Mouse (Mus musculus) mouse embryonic stem cell (cell line): ENCODE data around the gene 2310079G19Rik.

Experiments used
- in situ Hi-C, 2 experiments: fragments of 300-500 bp; cut with MboI; formaldehyde crosslinking; loops; 1 replicate in 1 of 2; 3 replicates in 1 of 2; pipeline ENCODE4 v1.14.3; 2019 to 2020; ENCODE audit warnings: low sequenced_read_pairs in 2 of 2, low pct_unique_long_range_greater_than_20kb in 1 of 2, mixed read lengths in 1 of 2; ENCODE audit not compliant: unreplicated experiment in 1 of 2

Gene 2310079G19Rik

DNA sequence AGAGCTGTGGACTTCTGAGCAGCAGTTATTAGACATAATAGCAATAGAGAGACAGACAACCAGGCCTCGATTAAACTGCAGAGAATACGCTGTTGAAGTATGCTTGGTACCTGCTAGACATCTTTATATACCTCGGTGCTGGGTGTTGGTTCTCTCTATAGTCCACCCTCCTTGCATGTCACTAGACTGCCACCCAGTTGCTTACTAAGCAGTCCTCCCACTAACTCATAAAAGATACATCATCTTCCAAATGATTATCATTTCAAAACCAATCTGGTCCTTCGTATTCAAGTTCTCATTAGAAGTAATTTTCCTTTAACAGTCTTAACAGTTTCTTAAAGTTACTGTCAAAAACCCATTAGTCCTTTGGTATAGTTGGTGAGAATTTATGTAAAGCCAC, at the start of gene 2310079G19Rik:
Gene 2310079G19Rik (minus strand): TSS at position 101 of the 400 bp plus-strand sequence.
- in situ Hi-C loops: no loop called here

DNA sequence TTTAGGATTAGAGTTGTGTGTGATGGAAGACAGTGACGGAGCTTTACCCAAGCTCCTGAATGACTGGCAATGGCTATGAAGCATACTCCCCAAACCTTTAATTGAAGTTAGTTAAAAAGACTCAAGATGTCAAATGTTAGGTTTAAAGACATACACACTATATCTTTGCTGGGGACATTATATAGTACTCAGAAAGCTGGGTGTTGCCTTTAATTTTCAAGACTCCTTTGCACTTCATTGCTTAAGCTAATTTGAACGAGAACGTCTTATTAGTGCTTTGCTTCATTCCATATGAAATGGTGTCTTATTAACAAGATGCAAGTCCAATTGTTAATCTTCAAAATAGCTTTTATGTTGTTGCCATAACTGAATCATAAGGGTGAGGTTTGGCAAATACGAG, 44.1 kb upstream of the 2310079G19Rik start, which contains the start of gene Krtap27-1:
Gene Krtap27-1 (minus strand): TSS at position 101 of the 400 bp plus-strand sequence.
- in situ Hi-C loops: no loop called here

DNA sequence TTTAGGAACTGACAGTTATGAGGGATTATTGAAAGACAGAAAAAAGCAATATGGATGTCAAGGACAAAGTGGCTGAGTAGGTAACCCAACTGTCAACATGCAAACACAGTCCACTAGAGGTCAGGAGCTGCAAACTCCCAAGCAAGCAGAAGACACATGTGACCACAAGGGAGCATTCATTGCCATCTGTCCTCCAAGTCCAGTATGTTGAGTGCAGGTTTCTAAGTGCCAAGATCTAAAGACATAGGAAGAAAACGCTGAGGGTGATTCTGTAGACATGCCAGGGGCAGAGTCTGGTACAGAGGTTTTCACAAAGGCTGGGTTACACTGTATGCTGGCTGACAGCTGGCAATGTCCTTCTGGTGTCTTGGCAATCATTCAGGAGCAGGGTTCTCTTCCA, 30.0 kb upstream of the 2310079G19Rik start:
- in situ Hi-C loops: no loop called here

- in situ Hi-C loops: no loop called here
Measured at GRCm38 (mm10) chr16:88651952-88652351, 24.5 kb upstream of the 2310079G19Rik start.

- in situ Hi-C loops: no loop called here
Measured at GRCm38 (mm10) chr16:88651082-88651481, 23.6 kb upstream of the 2310079G19Rik start.

- in situ Hi-C loops: no loop called here
Measured at GRCm38 (mm10) chr16:88647358-88647846, 19.9 kb upstream of the 2310079G19Rik start, which contains the start of gene Krtap26-1. Gene Krtap26-1 (minus strand): TSS chr16:88647796.

GRCm38 (mm10) chr16:88646366-88647111, 19.1 kb upstream of the 2310079G19Rik start:
- in situ Hi-C loops: no loop called here

- in situ Hi-C loops: no loop called here
Measured at GRCm38 (mm10) chr16:88640053-88640452, 12.6 kb upstream of the 2310079G19Rik start.

DNA sequence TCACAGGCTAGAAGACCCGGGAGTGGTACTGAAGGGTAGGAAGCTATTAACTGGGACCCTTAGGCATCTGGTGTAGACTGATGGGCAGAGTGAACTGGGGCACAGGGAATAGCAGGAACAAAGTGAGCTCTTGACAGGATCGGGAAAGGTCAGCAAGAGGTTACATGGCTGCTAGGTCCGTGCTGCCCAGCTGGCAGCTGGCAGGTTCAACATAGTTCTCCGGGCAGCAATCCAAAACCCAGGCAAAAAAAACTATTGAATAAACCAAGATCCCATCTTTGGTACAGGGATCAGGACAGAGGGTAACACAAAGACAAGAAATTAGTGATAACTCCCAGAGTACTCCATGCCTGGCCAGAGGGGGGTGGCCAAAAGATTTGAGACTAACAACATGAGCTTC, 7.7 kb upstream of the 2310079G19Rik start:
- in situ Hi-C loops: no loop called here

GRCm38 (mm10) chr16:88631474-88631873, 4.0 kb upstream of the 2310079G19Rik start:
- in situ Hi-C loops: no loop called here

DNA sequence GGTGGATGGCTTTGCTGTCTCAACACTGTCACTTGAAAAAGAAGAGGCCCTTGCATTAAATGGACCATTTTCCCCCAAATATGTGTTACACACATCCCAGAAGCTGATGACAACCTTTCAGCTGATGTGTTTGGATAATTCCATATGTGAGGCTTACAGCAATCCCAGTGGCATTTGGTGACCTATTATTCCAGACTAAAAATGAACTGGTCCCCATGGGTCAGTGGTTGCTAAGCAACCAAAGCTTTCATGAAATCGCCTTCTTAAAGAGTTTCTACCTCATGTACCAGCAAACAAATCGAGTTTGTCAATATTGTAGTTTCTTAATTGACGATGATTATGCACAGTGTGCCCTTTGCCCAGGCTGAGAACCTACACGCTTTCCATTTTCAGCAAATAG, 14.8 kb downstream of the 2310079G19Rik start:
- in situ Hi-C loops: no loop called here

GRCm38 (mm10) chr16:88611922-88612321, 15.5 kb downstream of the 2310079G19Rik start, which contains the start of gene Krtap24-1:
Gene Krtap24-1 (minus strand): TSS chr16:88612279.
- in situ Hi-C loops: no loop called here

- in situ Hi-C loops: no loop called here
Measured at GRCm38 (mm10) chr16:88604570-88604969, 22.9 kb downstream of the 2310079G19Rik start.

DNA sequence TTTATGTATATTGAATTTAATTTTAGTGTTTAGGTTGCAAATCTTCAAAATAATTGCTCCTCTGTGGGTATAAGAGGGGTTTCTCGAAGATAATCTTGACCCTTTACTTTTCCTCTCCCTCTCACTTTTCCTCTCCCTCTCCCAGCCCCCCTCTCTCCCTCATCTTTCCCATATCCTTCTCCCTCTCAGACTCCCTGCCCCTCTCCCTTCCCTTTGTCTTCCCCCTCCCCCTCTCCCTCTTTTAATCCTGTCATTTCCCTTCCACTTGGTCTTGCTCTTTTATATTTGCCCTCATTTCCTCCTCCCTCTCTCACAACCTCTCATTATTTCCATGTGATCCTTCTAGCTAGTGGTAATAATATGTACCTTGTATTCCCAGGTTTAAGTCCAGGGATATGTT, 25.0 kb downstream of the 2310079G19Rik start:
- in situ Hi-C loops: no loop called here

GRCm38 (mm10) chr16:88600303-88600702, 27.2 kb downstream of the 2310079G19Rik start:
- in situ Hi-C loops: no loop called here

DNA sequence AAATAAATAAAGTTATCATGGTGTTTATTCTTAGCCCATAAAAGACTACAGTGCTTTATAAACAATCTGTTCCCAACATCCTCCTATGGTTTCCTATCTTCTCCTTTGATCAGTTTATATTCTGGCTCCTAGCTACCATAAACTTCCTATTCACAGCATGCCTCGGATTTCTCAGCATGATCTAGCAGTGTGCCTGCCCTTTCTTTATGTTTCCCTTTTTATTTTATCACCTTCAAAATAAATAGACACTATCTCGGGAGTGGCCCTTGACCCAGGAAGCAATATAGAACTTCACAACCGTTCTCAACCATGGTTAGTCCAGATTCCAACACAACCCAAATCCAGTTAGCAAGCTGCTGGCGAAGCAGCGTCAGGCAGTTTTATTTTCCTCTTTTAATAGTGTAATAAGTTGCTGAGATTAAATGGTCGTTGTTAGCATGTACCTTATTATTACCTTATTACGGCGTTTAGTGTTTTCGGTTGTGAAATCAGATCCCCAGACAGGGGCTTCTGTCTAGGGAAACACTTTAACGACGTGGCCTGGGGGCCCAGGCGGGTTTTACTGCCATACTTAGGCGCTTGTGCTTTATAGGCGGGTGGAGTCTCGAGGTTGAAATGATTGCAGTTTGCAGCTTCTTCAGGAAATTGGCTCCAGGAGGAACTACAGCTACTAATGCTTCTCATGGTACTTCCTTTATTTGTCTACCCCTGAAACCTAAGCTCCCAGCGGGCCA, 27.8 kb downstream of the 2310079G19Rik start:
- in situ Hi-C loops: no loop called here

- in situ Hi-C loops: no loop called here
Measured at GRCm38 (mm10) chr16:88592758-88593157, 34.7 kb downstream of the 2310079G19Rik start.

DNA sequence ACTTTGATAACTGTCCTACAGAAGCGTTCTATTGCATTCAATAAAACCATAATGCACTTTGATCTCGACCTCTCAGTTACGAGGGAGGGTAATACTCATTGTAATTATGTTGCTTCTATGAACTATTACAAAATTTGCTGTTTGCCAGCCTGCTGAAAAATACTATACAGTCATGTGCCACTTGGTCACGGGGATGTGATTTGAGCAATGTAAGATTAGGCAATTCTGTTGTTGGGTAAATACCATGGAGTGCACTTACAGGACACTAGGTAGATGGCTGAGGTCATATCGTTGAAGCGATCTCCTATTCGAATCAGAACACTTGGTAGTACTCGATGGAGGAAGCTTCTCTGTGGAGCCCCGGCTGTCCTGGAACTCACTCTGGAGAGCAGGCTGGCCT, 44.1 kb downstream of the 2310079G19Rik start:
- in situ Hi-C loops: no loop called here
